Mouse (Mus musculus) heart, adult 11 months (tissue): ENCODE data around the gene Cd24a.

ENCODE experiments used
- DNase-seq: peaks from one replicate; pipeline ENCODE4 v3.0.0; 2022

Cd24a gene

DNA sequence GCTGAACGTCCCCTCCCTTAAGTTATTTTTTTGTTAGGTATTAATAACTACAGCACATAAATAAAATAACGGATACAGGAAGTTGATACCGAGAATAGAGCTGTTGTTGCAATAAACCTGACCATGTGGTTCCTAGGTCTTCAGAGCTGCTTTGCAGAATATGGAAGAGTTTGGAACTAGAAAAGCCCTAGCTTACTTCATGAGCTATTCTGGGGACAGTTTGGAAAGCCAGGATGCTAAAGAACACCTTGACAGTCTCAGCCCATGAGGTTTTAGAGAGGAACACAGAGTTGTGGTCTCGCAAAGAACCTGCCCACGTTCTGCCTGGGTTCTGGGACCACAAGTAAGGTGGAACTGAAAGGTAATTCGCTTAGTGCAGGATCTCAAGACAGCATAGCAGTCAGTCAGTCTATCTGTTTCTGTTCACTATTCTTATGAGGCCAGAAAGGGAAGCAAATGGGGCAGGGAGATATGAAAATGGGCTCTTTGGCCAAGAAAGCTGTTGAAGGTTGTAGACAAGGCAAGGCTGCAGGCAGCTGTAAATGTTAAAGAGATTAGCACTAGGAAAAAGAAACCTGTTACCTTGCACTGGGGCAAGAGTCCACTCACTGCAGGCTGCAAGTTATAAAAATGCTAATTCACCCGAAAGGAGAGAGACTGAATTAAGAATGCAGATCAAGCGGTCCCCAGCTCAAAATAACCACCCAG is 10.5 kb downstream of the Cd24a start:
- no peak for DNase-seq

DNA sequence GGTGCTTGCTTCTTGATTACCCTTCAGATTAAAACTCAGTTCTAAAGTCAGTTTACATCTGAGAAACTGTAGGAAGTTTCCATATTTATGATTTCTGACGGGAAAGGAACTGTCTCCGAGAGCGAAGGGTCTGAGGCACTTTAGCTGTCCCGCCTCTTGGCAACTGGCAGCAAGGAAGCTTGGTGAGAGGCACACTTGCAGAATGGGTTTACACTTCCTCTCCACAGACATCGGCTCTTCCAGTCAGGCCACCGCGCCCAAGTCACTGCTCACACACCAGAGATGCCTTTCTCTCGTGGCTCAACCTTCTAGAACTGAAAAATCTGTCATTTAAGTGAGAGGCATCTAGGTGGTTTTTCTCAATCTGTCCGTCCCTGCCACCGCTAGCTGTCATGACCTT is 13.4 kb downstream of the Cd24a start:
- no peak for DNase-seq

DNA sequence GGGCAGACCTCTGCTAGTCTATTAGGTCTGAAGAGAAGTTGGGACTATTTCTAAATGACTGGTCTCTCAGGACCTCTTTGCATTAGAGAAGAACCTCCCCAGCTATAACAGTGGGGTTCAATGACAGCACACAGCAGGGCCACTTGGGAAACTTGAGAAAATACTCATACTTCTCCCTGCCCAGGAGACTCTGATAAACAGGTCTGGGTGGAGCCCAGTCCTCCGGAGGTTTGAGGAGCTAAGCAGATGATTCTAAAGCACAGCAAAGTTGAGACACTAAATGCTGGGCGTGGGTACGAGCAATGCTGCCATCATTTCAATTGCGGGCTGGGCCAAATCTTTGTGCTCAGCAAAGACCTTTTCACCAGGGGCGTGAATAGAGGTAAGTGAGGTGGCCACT is 15.1 kb downstream of the Cd24a start:
- DNase-seq, result no peak

DNA sequence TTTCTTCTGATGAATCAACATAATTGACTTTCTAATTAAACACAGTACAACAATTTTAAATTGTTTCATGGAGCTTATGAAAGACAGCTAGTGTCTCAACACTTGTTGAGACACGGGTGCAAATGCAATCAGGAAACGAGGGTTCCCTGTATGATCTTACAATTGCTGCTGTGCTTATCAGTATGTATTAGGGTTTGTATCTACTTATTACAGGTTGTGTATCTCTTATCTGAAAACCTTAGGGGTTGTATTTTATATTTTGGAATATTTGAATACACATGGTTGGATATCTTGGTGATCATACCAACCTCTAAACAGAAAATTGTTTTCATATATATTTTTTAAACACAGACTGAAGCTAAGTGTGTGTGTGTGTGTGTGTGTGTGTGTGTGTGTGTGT is 16.1 kb downstream of the Cd24a start:
- DNase-seq, result no peak

DNA sequence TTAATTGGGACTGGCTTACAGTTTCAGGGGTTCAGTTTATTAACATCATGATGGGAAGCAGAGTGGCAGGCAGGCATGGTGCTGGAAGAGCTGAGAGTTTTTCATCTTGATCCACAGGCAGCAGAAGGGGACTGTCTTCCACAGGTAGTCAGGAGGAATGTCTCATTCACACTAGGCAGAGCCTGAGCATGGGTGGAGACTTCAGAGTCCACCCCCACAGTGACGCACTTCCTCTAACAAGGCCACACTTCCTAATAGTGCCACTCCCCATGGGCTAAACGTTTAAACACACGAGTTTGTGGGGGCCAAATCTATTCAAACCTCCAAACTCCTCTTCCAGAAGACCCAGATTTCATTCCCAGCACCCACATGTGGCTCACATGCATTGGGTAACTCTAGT is 16.8 kb downstream of the Cd24a start:
- no peak for DNase-seq

DNA sequence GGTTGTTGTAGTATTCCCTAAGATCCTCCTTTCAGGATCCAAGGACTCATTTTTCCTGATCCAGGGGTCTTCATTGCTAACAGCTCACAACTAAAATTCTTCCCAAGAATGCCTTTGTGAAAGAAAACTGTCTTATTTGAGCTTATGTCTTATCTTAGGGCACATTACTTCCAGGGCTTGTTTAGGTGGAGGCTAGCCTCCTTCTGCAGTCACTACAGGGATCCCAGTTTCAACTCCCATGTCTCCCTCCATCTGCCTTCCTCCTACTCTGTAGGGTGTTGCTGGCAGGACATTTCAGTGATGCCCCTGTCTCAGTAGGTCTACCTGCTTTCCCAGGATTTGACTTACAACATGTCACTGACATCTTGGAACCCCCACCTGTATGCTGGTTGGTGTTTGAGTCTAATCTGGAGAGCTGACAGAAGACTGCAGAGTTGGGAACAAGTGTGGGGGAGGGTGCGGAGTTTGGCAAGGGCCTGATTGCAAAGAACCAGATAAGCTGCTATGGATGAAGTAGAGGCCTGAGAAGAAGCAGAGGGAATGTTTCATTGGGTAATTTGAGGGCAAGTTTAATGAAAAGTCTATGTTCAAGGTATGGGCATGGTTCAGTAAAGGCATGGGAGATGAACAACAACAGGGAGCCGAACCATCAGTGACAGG is 20.1 kb downstream of the Cd24a start:
- no peak for DNase-seq

DNA sequence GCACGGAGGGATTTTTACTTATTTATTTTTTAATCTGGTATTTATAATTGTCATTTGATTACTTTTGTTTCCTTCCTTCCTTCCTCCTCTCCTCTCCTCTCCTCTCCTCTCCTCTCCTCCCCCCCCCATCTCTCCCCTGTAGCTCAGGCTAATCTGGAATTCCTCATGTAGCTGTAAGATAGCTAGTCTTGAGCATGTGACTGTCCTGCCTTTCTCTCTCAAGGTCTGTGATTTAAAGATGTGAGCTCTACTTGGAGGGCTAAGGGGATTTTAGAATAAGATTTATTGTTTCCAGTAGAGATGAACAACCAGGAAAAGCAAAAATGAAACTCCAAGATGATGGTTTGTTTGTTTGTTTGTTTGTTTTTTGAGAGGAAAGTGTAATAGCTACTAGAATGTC is 23.0 kb downstream of the Cd24a start:
- DNase-seq, result no peak

DNA sequence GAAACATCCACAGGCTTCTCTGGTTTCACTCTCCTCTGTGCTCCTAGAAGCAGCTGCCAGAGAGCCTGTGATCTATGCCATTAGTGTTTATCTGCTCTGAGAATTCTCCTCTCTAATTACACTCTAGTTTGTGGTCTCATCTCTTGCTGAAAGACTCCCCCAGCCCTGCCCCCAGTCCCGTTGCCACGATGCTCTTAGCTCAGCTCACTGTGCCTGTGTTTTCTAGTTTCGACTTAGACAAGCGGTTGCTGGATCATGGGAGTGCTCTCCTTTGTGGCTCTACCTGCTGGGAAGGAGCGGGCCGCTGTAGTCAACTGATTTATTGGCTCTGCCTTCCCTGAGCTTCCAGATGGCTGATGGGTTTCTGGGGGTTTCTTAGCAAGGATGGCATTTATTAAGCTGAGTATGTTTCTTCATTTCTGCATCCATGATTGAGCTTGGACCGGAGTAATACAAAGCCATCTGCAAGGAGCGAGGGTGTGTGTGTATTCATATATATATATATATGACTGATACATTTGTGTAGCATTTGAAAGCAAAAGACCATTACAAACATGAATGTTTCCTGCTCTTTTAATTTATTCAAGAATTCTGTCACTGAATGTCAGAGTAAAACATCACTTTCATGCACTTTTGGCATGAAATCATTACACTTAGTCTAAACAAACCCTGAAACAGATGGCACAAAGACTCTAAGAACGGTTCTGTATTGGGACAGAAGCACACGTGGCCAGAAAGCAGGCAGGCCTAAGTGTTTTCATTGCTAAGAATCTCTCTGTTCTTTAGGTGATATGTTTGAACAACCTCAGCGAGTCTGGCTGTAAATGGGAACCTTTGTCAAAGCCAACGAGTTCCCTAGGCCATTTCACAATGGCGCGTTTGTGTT is 23.7 kb downstream of the Cd24a start:
- no peak for DNase-seq

DNA sequence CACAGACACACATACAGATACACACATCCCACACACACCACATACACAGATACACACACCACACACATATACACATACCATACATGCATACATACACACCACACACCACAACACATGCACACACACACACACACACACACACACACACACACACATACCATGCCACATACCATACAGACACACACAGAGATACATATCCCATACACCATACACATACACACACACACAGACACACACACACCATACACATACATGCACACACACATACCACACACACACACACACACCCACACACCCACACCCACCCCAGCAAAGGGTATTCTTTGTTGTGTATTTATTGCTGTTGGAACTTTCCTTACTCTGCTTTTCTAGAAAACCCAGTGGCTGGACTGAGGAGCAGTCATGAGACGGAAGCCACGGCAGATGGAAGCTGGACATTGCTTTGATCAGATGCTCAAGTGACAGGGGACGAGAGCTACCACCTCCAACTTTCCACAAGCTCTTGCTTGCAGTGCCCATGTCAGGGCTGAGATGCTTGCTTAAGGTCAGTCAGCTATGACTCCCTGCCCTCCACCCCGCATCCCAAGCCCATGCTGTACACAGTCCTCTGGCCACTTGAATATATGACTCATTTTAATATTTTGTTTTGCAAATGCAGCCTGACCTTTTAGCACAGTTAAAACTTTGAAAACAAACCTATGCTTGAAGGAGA is 26.0 kb downstream of the Cd24a start:
- peak; percentile 69 for DNase-seq

DNA sequence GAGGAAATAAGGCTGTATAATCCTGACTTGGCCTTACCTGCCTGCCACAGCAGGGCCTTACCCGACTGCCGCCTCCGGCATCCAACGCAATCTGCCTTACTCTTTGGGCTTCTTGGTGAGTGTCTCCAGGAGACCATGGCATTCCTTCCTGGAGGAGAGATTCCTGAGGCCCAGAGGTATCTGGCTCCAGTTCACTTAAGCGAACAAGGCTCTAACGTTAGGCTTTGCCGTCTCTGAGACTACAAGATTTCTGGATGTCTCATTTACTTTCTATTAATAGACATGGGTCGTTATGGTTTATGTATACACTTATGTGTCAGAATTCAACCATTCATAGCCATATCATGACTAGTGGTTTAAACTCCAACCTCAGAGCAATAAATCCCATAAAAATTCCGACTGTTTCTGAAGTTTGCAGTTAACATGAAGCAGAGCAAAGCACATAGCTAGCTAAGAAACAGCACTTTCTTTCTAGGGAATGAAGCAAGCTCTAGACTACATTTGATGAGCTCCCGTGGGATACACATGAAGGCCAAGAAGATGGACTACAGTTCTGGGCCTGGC is 26.7 kb downstream of the Cd24a start:
- peak; percentile 19 for DNase-seq

DNA sequence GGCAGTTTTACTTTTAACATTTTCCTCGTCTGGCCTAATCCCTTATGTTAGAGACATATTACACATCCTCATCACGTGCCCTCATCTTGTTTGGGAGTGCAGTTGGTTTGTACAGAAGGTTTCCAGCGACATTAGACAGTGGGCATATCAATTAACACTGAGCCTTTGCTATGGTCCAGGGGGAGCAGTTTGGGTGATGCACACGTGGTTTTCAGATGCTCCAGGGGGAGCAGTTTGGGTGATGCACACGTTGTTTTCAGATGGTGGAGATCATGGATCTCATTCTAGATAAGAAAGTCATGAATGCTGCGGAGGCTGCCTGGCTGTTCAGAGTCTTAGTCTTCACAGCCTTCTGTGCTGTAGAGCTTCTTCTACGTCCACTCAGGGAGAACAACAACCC is 27.8 kb downstream of the Cd24a start:
- peak; percentile 46 for DNase-seq

DNA sequence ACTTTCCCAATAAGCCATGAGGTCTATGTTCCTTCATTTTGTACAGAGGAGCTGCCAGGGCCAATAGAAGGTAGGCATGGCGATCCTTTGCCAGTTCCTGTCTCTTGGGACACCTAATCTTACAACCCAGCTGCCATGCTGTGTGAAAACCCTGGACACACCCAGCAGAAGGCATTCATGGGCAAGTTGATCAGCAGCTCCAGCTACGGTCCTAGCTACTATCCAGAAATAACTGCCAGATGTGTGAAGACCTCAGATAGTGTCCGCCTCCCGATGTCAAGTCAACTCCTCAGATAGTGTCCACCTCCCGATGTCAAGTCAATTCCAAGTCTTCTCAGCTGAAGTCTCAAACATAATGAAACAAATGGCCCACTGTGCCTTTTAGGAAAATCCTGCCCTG is 31.4 kb downstream of the Cd24a start:
- DNase-seq, result peak; percentile 73

DNA sequence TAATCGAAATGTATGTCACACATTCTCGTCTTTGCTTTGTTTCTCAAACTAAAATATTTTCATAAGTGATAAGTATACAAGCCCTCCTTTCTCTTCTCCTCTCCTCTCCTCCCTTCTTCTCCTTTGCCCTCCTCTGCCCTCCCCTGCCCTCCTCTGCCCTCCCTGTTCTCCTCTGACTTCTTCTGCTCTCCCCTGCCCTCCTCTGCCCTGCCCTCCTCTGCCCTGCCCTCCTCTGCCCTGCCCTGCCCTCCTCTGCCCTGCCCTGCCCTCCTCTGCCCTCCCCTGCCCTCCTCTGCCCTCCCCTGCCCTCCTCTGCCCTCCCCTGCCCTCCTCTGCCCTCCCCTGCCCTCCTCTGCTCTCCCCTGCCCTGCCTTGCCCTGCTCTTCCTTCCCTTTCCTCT is 31.9 kb downstream of the Cd24a start:
- no peak for DNase-seq

DNA sequence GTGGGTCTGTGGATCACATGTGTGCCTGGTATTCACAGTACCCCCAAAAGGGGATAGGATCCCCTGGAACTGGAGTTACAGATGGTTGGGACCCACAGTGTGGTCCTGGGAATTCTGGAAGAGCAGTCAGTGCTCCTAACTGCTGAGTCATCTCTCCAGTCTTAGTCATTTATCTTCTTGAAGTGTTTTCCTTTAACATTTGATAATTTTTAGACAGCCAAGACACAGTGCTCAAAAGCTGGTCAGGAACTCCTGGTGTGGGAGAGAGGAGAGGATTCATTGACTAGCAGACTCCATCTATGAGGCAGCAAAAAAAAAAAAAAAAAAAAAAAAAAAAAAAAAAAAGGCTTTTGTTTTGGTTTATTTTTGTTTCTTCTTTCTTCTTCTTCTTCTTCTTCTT is 33.0 kb downstream of the Cd24a start:
- peak; percentile 9 for DNase-seq

DNA sequence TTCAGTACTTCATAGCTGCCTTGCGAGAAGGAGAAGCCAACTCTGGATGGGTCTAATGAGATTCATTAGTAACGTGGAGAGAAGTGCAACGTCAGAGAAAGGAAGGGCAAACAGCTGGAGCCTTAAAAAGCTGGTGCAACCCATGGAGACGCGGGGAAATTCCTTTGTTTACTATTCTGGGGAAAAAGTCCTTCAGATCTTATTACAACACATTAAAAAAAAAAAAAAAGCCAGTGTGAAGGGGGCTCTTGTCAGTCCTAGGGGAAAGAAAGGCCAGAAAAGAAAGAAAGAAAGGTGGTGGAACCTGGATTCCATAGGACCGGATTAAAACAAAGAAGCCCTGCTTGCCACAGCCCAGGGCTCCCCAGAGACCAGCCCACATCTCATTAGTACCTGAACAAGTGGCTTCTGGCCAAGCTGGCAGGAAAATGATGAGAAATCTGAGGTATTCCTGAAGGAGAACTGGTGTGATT is 41.0 kb downstream of the Cd24a start:
- peak; percentile 19 for DNase-seq

DNA sequence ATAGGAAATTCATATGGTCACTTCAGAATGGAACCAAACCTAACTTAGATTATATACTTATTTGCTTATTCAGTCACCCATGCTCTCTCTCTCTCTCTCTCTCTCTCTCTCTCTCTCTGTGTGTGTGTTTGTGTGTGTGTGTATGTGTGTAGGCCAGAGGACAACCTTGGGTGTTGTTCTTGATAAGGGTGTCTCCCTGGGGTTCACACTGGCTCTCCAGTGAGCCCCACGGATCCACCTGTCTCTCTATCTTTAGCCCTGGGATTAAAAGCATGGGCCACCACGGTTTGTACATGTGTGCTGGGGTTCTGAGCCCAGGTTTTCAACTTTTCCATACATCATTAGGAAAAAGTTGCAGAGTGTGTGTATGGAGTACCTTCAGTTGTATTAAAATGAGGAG is 41.9 kb downstream of the Cd24a start:
- DNase-seq, result peak; percentile 49

DNA sequence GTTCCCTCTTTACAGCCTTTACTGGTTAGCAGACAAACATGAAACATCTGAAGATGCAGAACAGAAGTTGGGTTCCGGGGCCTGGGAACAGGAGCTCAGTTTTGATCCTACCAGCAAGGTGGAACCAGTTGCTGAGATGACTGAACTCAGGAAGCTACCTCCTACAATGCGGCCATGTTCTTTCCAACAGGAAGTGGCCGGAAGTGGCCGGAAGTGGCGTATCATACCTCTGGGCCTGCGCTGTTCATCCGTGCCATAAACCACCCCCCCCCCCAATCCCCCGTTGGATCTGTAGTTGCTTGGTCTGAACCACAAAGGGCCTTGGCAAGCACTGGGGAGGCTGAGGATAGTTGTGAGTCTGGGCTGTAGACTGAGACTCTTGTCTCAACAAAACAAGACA is 45.4 kb downstream of the Cd24a start:
- peak; percentile 43 for DNase-seq

DNA sequence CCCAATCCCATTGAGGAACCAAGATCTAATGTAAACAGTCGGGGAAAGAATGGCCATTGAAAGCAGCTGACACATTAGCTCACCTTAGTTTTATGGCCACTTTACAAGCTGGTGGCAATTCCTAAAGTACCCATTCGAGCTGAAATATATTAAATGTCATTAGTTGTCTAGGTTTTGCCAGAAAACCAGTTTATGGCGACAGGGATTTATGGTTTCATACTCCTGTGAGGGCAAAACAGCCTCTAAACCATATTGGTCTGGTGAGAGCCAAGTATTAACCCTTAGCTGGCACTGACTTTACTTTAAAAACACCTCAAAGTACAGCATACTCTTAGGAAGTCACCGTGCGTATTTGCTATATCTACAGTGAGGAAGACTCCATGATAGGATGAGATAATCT is 46.3 kb downstream of the Cd24a start:
- DNase-seq, result peak; percentile 39

DNA sequence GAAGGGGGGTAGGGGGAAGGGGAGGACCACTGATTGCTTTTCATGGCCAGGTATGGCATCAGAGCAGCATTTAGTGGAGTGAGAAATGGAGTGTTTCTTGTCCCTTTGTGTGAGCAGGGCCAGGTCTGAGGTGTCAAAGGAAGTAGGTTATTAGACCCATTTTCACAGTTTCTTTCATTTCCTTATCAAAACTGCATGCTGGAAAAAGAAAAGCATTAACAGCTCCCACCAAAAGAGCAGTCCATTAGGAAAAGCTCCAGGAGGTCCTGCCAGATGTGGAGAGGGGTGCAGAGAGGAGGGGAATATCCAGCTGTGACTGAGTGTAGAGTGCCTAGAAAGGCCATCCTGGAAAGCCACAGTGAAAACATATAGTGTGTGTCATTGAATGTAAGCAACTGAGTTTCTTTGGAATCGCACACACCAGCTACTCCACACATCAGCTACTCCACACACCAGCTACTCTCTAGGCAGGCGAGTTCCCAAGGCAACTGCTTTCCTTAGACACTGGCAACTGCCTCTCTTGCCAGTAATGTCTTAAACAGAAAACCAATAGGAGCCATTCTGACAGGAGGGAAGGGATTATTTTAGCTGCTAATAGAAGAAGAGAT is 46.8 kb downstream of the Cd24a start:
- DNase-seq, result peak; percentile 51

DNA sequence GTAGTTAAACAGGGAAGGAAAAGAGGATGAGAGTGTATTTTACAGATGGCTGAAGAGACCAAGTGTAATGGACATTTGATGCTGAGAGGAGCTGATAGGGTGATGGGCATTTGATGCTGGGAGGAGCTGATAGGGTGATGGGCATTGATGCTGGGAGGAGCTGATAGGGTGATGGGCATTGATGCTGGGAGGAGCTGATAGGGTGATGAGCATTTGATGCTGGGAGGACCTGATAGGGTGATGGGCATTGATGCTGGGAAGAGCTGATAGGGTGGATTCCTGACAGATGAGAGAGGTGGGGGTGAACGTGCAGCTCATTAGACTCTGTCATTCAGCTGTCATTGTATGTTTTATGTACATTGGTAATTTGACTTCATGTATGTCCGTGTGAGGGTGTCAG is 47.5 kb downstream of the Cd24a start:
- DNase-seq, result peak; percentile 11

DNA sequence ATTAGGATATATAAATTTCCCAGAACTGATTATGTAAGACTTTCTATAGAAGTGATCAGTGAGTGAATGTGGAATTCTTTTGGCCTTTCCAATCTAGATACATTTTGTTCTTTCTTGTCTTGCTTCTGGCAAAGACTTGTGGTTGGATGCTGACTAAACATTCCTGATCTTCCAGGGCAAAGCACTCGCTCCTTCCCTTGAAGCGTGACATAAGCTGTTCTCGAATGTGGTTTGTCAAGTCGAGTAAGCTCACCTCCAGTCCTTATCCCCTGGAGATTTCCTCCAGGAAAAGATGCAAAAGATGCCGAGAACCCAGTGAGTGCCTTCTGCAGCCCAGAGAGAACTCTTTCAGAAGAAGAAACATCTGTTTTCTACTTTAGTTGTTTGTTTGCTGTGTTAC is 51.1 kb downstream of the Cd24a start:
- DNase-seq, result peak; percentile 16

DNA sequence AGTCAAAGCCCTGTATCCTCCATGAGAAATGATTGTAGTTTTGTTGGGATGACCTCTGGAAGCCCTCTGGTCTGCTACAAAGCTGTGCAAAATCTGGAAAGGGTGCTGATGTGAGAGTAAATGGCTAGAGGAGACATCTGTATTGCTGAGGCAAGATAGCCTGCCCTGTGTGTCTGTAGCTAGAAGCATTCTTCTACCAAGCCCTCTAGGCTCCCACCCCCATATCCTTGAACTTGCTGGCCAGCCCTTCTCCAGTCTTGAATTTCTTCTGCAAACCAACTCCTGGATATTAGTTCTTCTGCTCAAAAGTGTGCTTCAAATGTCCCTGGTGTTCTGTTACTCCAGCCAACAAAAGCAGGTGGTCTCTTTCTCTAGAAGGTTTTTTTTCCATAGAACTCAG is 51.8 kb downstream of the Cd24a start:
- DNase-seq, result no peak
